Mouse (Mus musculus): Measurements from ENCODE around the gene Slc39a11.
A peak's percentile ranks its signal among the peaks of the same experiment; 100 is the strongest.
"Not testable (repeated sequence)": the region's sequence is repeated elsewhere in the genome, so short reads cannot be mapped to it uniquely, and the experiment has no call there.

Slc39a11 gene

GRCm38 (mm10) chr11:113666648-113667047, 16.8 kb upstream of the Slc39a11 start:
- peak; percentile 76 to 86 for DNase-seq

GRCm38 (mm10) chr11:113666205-113666604, 16.3 kb upstream of the Slc39a11 start:
- no peak for DNase-seq

GRCm38 (mm10) chr11:113664279-113664678, 14.4 kb upstream of the Slc39a11 start:
- no peak for DNase-seq

- DNase-seq = no peak
Measured at GRCm38 (mm10) chr11:113661835-113662351, 12.0 kb upstream of the Slc39a11 start.

GRCm38 (mm10) chr11:113660940-113661339, 11.1 kb upstream of the Slc39a11 start:
- DNase-seq = no peak

GRCm38 (mm10) chr11:113660213-113660612, 10.3 kb upstream of the Slc39a11 start:
- not testable (repeated sequence) for DNase-seq

GRCm38 (mm10) chr11:113658763-113659162, 8.9 kb upstream of the Slc39a11 start:
- no peak for DNase-seq

- DNase-seq = peak; percentile 36 to 79
Measured at GRCm38 (mm10) chr11:113658319-113658718, 8.4 kb upstream of the Slc39a11 start.

GRCm38 (mm10) chr11:113657221-113657620, 7.3 kb upstream of the Slc39a11 start:
- no peak for DNase-seq

GRCm38 (mm10) chr11:113656511-113656932, 6.6 kb upstream of the Slc39a11 start:
- DNase-seq = no peak

- DNase-seq = no peak
Measured at GRCm38 (mm10) chr11:113654561-113655270, 4.8 kb upstream of the Slc39a11 start.

- no peak for DNase-seq
Measured at GRCm38 (mm10) chr11:113654105-113654504, 4.2 kb upstream of the Slc39a11 start.

- DNase-seq = peak; percentile 56 to 85
Measured at GRCm38 (mm10) chr11:113652516-113652915, 2.6 kb upstream of the Slc39a11 start.

GRCm38 (mm10) chr11:113651907-113652273, 2.0 kb upstream of the Slc39a11 start:
- DNase-seq = peak; percentile 53 to 63

- no peak for DNase-seq
Measured at GRCm38 (mm10) chr11:113651206-113651906, 1.5 kb upstream of the Slc39a11 start.

GRCm38 (mm10) chr11:113648690-113649352, 1.1 kb downstream of the Slc39a11 start, which contains the start of gene Cog1:
Gene Cog1, plus strand, starts transcription at chr11:113649169.
- DNase-seq = no peak

GRCm38 (mm10) chr11:113648152-113648551, 1.7 kb downstream of the Slc39a11 start:
- DNase-seq = peak; percentile 84 to 85

- no peak for DNase-seq
Measured at GRCm38 (mm10) chr11:113645181-113645580, 4.7 kb downstream of the Slc39a11 start.

- DNase-seq = no peak
Measured at GRCm38 (mm10) chr11:113638680-113639079, 11.2 kb downstream of the Slc39a11 start.

- DNase-seq = no peak
Measured at GRCm38 (mm10) chr11:113634699-113635121, 15.2 kb downstream of the Slc39a11 start.

- DNase-seq = no peak
Measured at GRCm38 (mm10) chr11:113633398-113633797, 16.5 kb downstream of the Slc39a11 start.

- DNase-seq = no peak
Measured at GRCm38 (mm10) chr11:113632303-113632702, 17.6 kb downstream of the Slc39a11 start.

- DNase-seq = no peak
Measured at GRCm38 (mm10) chr11:113631862-113632261, 18.0 kb downstream of the Slc39a11 start.
